Mouse (Mus musculus): ENCODE measurements around the gene Usp40. TPM values are rescaled to one million over a fixed set of nuclear protein-coding genes. Genes with fewer than 3 reads are reported as not detected.

Gene Usp40
- polyA plus RNA-seq, 1 experiment from 2014 or later = 32.7 TPM

DNA sequence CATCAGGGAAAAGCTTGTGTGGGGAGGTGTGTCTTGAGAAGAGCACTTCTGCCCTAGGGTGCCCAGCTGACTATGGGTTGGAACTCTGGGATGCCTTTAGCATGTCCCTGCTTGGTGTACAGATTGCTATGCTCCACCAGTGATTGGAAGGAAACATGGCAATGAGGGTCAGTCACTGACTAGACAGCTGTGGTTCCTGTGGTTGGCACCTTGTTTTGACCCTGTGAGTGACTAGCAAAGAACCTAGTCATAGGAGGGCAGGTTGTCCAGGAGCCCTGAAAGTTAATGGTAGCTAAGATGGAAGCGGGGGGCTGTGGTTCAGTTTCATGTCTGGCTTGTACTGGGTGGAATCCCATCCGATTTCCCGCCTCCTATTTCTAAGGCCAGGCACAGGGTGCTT is 91.0 kb downstream of the Usp40 start:
- Histone ChIP-seq H3K27me3 (replicated peaks) (no peaks in the 10 kb centered on the region), H3K9ac (no peak overlapping the region), H3K9me3 (replicated peaks) (no peaks in the 10 kb centered on the region), H3K36me3 (peaks cover 56% of the 10 kb centered on the region), H3K4me3 (no peak overlapping the region), H3K4me1 (replicated peaks) (0 out of 2 replicates have a peak, but pooled peaks cover 10% of the 10 kb centered on the region), H3K4me2 (no peak overlapping the region), H3K27ac (ENCODE audit: poor library complexity, severe bottlenecking) (no peak overlapping the region)
- WGBS = 93% methylated on average over 3 of the region's 3 CpGs
- no peak for ATAC-seq (ENCODE audit: insufficient number of reproducible peaks, low FRiP score)

GRCm38 (mm10) chr1:87913356-87913755 is 95.0 kb downstream of the Usp40 start:
- no peak overlapping the region for H3K4me2 ChIP-seq
- H3K27ac ChIP-seq (ENCODE audit: poor library complexity, severe bottlenecking) = 0 out of 2 replicates have a peak overlapping the region, but pooled peaks have one; percentile 2
- ATAC-seq (ENCODE audit: insufficient number of reproducible peaks, low FRiP score) = no peak

DNA sequence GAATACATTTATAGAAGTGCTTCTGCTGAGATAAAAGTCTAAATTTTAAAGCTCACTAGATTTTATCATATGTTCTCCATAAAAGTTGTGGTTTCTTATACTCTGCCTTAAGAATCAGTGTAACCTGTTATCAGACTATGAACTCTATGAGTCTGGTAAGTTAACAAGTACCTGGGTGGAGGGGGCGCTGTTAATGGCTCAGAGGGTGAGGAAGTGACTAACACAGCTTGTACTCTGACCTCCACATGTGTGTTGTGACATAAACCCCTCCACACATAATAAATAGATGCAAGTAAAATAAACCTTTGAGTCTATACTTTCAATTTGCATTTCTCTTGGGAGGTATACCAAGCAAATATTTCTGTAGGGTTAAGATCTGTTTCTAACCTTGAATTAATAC is 97.9 kb downstream of the Usp40 start:
- ATAC-seq (ENCODE audit: insufficient number of reproducible peaks, low FRiP score) = no peak
- Histone ChIP-seq H3K9me3 (replicated peaks) (no peaks in the 10 kb centered on the region), H3K4me3 (no peak overlapping the region), H3K9ac (no peak overlapping the region), H3K4me2 (no peak overlapping the region), H3K4me1 (replicated peaks) (peaks cover 21% of the 10 kb centered on the region), H3K36me3 (peaks cover 14% of the 10 kb centered on the region; the same call in 1 of the 2 replicates), H3K27ac (ENCODE audit: poor library complexity, severe bottlenecking) (no peak overlapping the region), H3K27me3 (replicated peaks) (no peaks in the 10 kb centered on the region)
- 78% methylated on average over 1 of the region's 1 CpGs for WGBS

More at GRCm38 (mm10) chr1:87913356-87913755, 95.0 kb downstream of the Usp40 start:
- no peaks in the 10 kb centered on the region for H3K9me3 ChIP-seq (replicated peaks)
- peaks cover 32% of the 10 kb centered on the region for H3K36me3 ChIP-seq
- no peak overlapping the region for H3K9ac ChIP-seq
- no peak overlapping the region for H3K4me3 ChIP-seq
- peaks cover 21% of the 10 kb centered on the region for H3K4me1 ChIP-seq (replicated peaks)
- no peaks in the 10 kb centered on the region for H3K27me3 ChIP-seq (replicated peaks)

- Histone ChIP-seq H3K4me3 (no peak overlapping the region), H3K4me2 (no peak overlapping the region), H3K36me3 (0 out of 2 replicates have a peak, but pooled peaks cover 11% of the 10 kb centered on the region), H3K27me3 (replicated peaks) (no peaks in the 10 kb centered on the region), H3K27ac (ENCODE audit: poor library complexity, severe bottlenecking) (no peak overlapping the region), H3K9ac (no peak overlapping the region), H3K9me3 (replicated peaks) (no peaks in the 10 kb centered on the region), H3K4me1 (replicated peaks) (peaks cover 21% of the 10 kb centered on the region)
- ATAC-seq (ENCODE audit: insufficient number of reproducible peaks, low FRiP score) = no peak; the same call in 1 of the 2 replicates
These were observed 98.8 kb downstream of the Usp40 start for GRCm38 (mm10) chr1:87909565-87909964.

GRCm38 (mm10) chr1:87908736-87909135 is 99.6 kb downstream of the Usp40 start:
- no peak for ATAC-seq (ENCODE audit: insufficient number of reproducible peaks, low FRiP score)
- H3K4me3 ChIP-seq = no peak overlapping the region
- WGBS = 86% methylated on average over 3 of the region's 3 CpGs

GRCm38 (mm10) chr1:87908006-87908405 is 100.3 kb downstream of the Usp40 start:
- Histone ChIP-seq H3K9me3 (replicated peaks) (no peaks in the 10 kb centered on the region), H3K27ac (ENCODE audit: poor library complexity, severe bottlenecking) (no peak overlapping the region), H3K36me3 (peaks cover 14% of the 10 kb centered on the region; the same call in 1 of the 2 replicates), H3K4me2 (no peak overlapping the region), H3K4me1 (replicated peaks) (peaks cover 16% of the 10 kb centered on the region), H3K4me3 (no peak overlapping the region), H3K9ac (no peak overlapping the region), H3K27me3 (replicated peaks) (no peaks in the 10 kb centered on the region)
- 89% methylated on average over 2 of the region's 2 CpGs for WGBS
- no peak for ATAC-seq (ENCODE audit: insufficient number of reproducible peaks, low FRiP score)

More at GRCm38 (mm10) chr1:87908736-87909135, 99.6 kb downstream of the Usp40 start:
- H3K9ac ChIP-seq = no peak overlapping the region
- 0 out of 2 replicates have a peak, but pooled peaks cover 11% of the 10 kb centered on the region for H3K36me3 ChIP-seq
- H3K9me3 ChIP-seq (replicated peaks) = no peaks in the 10 kb centered on the region
- H3K27me3 ChIP-seq (replicated peaks) = no peaks in the 10 kb centered on the region
- no peak overlapping the region for H3K4me2 ChIP-seq
- H3K4me1 ChIP-seq (replicated peaks) = peaks cover 21% of the 10 kb centered on the region
- H3K27ac ChIP-seq (ENCODE audit: poor library complexity, severe bottlenecking) = no peak overlapping the region

GRCm38 (mm10) chr1:87906361-87906956 is 101.9 kb downstream of the Usp40 start:
- peaks cover 13% of the 10 kb centered on the region for H3K4me1 ChIP-seq (replicated peaks)
- peaks cover 14% of the 10 kb centered on the region; the same call in 1 of the 2 replicates for H3K36me3 ChIP-seq
- H3K4me3 ChIP-seq = no peak overlapping the region
- H3K27ac ChIP-seq (ENCODE audit: poor library complexity, severe bottlenecking) = no peak overlapping the region
- WGBS = 77% methylated on average over 5 of the region's 5 CpGs
- no peak overlapping the region for H3K9ac ChIP-seq
- ATAC-seq (ENCODE audit: insufficient number of reproducible peaks, low FRiP score) = 0 out of 2 replicates have a peak, but pooled peaks have one; percentile 39
- no peak overlapping the region for H3K4me2 ChIP-seq
- no peaks in the 10 kb centered on the region for H3K9me3 ChIP-seq (replicated peaks)
- no peaks in the 10 kb centered on the region for H3K27me3 ChIP-seq (replicated peaks)

GRCm38 (mm10) chr1:87902186-87902585 is 106.2 kb downstream of the Usp40 start:
- Histone ChIP-seq H3K9ac (no peak overlapping the region), H3K36me3 (peaks cover 6% of the 10 kb centered on the region; the same call in 1 of the 2 replicates), H3K9me3 (replicated peaks) (no peaks in the 10 kb centered on the region), H3K27ac (ENCODE audit: poor library complexity, severe bottlenecking) (no peak overlapping the region), H3K4me1 (replicated peaks) (peaks cover 21% of the 10 kb centered on the region), H3K4me3 (no peak overlapping the region), H3K27me3 (replicated peaks) (no peaks in the 10 kb centered on the region), H3K4me2 (no peak overlapping the region)
- ATAC-seq (ENCODE audit: insufficient number of reproducible peaks, low FRiP score) = no peak

- peak overlapping the region; percentile 55 for H3K27ac ChIP-seq (ENCODE audit: poor library complexity, severe bottlenecking)
- ATAC-seq (ENCODE audit: insufficient number of reproducible peaks, low FRiP score) = peak; percentile 69
- H3K9ac ChIP-seq = peak overlapping the region; percentile 53; the same call in 1 of the 2 replicates
- H3K9me3 ChIP-seq (replicated peaks) = no peaks in the 10 kb centered on the region
- H3K36me3 ChIP-seq = peaks cover 2% of the 10 kb centered on the region; the same call in 1 of the 2 replicates
- H3K4me2 ChIP-seq = no peak overlapping the region; the same call in 1 of the 2 replicates
- peaks cover 21% of the 10 kb centered on the region for H3K4me1 ChIP-seq (replicated peaks)
- WGBS = 45% methylated on average over 6 of the region's 6 CpGs
- H3K4me3 ChIP-seq = no peak overlapping the region
- no peaks in the 10 kb centered on the region for H3K27me3 ChIP-seq (replicated peaks)
These were observed 107.4 kb downstream of the Usp40 start for GRCm38 (mm10) chr1:87900979-87901378.

GRCm38 (mm10) chr1:87899701-87900100 is 108.7 kb downstream of the Usp40 start:
- WGBS = 61% methylated on average over 2 of the region's 2 CpGs
- H3K4me2 ChIP-seq = no peak overlapping the region
- H3K27ac ChIP-seq (ENCODE audit: poor library complexity, severe bottlenecking) = no peak overlapping the region
- peaks cover 2% of the 10 kb centered on the region; the same call in 1 of the 2 replicates for H3K36me3 ChIP-seq
- H3K9me3 ChIP-seq (replicated peaks) = no peaks in the 10 kb centered on the region
- no peak overlapping the region for H3K9ac ChIP-seq
- H3K27me3 ChIP-seq (replicated peaks) = no peaks in the 10 kb centered on the region
- peaks cover 21% of the 10 kb centered on the region for H3K4me1 ChIP-seq (replicated peaks)
- no peak overlapping the region for H3K4me3 ChIP-seq
- ATAC-seq (ENCODE audit: insufficient number of reproducible peaks, low FRiP score) = no peak

- ATAC-seq (ENCODE audit: insufficient number of reproducible peaks, low FRiP score) = no peak
- Histone ChIP-seq H3K9me3 (replicated peaks) (no peaks in the 10 kb centered on the region), H3K4me2 (no peak overlapping the region), H3K36me3 (no peaks in the 10 kb centered on the region), H3K4me1 (replicated peaks) (peaks cover 24% of the 10 kb centered on the region), H3K4me3 (no peak overlapping the region), H3K9ac (no peak overlapping the region), H3K27me3 (replicated peaks) (no peaks in the 10 kb centered on the region), H3K27ac (ENCODE audit: poor library complexity, severe bottlenecking) (no peak overlapping the region)
- 94% methylated on average over 2 of the region's 2 CpGs for WGBS
These were observed 111.4 kb downstream of the Usp40 start for GRCm38 (mm10) chr1:87896921-87897320.
